Mouse (Mus musculus) olfactory bulb, adult 2 months (tissue): Measurements from ENCODE around the gene Gch1. TPM values are rescaled to one million over a fixed set of nuclear protein-coding genes. Genes with fewer than 3 reads are reported as not detected.

Experiments used
- H3K27ac ChIP-seq: fragments of 200-500 bp; 2 replicates; pipeline ENCODE4 v1.5.1; 2012; ENCODE audit warnings: low read depth, low read length; ENCODE audit not compliant: insufficient read depth
- H3K4me1 ChIP-seq: fragments of 200-500 bp; 2 replicates; pipeline ENCODE4 v1.6.1; 2012; ENCODE audit warnings: low read length; ENCODE audit not compliant: control insufficient read depth, insufficient read depth
- H3K4me3 ChIP-seq: fragments of 200-500 bp; 2 replicates; pipeline ENCODE4 v1.5.1; 2012; ENCODE audit warnings: mild to moderate bottlenecking, low read depth, low read length, moderate library complexity; ENCODE audit not compliant: insufficient read depth
- CTCF ChIP-seq: fragments of 200-500 bp; IDR thresholded peaks from 2 replicates; pipeline ENCODE4 v1.5.1; 2012; ENCODE audit warnings: low read depth, mild to moderate bottlenecking, low read length, moderate library complexity; ENCODE audit not compliant: insufficient read depth
- POLR2A ChIP-seq: fragments of 200-500 bp; IDR thresholded peaks from 2 replicates; pipeline ENCODE4 v1.6.1; 2012; ENCODE audit warnings: mild to moderate bottlenecking, low read depth, low read length, moderate library complexity; ENCODE audit not compliant: insufficient read depth
- WGBS: fragments of 180-500 bp; shearing (Covaris S2); methylation state at CpG from one replicate; pipeline ENCODE4 v1.1.7; 2018; 5-methylcytosine and 5-hydroxymethylcytosine counted together
- polyA plus RNA-seq: library from polyadenylated mRNA; stranded (reverse); fragments of >200 nt; gene quantifications from 2 replicates; pipeline ENCODE4 v1.2.4, GENCODE M21; 2012; ENCODE audit warnings: low replicate concordance; ENCODE audit not compliant: missing spikeins, insufficient read depth, insufficient read length

Gene Gch1
- polyA plus RNA-seq, 1 experiment: not detected

- Histone ChIP-seq H3K27ac (no peak overlapping the region), H3K4me3 (no peak overlapping the region), H3K4me1 (peaks cover 3% of the 10 kb centered on the region; the same call in 1 of the 2 replicates)
- TF ChIP-seq CTCF (no peak), POLR2A (no peak)
- WGBS: 83% methylated on average over 5 of the region's 5 CpGs
Observed at GRCm38 (mm10) chr14:47172073-47172472, 17.1 kb downstream of the Gch1 start.

DNA sequence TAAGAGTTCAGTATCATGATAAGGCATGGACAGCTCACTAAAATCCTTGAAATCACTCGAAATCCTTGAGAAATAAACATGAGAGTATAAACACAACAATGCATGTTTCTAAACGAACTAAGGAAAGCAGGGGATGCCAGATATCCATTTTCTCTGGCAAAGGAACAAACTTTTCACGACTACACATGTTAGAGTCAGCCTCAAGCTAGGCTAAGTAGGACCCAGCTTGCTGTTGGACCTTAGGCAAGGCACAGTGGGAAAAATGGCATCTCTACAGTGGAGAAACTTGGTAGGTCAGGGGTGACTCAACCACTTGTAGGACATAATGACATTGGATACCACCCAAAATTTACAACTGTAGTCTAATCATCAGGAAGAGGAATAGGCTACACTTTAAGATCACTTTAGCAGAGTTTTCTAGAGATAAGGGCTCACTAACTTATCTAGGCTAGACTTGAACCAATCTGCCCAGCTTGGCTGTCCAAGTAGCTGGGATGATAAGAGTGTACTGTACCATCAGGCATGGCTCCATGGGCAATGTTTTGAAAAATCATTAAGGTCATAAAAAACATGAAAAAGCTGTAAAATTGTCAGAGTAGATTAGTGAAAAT lies 18.6 kb downstream of the Gch1 start:
- peaks cover 3% of the 10 kb centered on the region; the same call in 1 of the 2 replicates for H3K4me1 ChIP-seq
- 57% methylated on average over 3 of the region's 3 CpGs for WGBS
- no peak overlapping the region for H3K27ac ChIP-seq
- no peak for TF ChIP-seq CTCF
- H3K4me3 ChIP-seq: no peak overlapping the region

DNA sequence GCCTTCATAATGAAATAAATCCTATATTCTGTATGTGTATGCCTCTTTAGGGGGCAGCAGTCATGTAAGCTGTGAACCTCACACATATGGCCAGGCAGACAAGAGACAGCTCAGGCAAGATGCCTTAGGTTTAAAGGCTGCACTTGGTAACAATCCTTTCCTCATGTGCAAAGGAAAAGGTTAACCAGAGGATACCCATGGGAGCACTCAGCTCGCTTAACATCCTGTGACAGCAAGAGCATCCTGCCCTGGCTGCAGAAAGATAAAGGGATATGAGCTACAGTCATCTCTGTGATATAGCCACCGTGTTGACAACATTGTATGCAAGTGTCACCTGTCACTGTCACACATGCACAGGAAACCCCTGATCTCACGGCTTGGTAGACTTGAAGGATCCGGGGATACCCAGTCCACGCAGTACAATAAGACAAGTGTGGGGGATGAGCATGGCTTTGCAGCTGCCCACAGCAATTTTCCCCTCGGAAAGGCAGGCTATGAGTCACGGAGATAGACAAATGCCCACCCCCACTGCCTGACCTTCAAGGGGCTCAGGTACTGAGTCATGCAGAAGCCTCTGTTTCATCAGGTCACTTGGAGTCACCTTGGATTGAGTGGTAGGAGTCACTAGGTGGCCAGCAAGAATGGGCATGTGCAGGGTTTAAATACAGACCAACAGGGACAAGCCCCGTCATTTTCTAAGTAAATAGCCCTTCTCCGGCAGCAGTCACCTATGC lies 19.4 kb downstream of the Gch1 start:
- no peak overlapping the region for H3K4me3 ChIP-seq
- 77% methylated on average over 9 of the region's 9 CpGs for WGBS
- TF ChIP-seq POLR2A (no peak), CTCF (no peak)

DNA sequence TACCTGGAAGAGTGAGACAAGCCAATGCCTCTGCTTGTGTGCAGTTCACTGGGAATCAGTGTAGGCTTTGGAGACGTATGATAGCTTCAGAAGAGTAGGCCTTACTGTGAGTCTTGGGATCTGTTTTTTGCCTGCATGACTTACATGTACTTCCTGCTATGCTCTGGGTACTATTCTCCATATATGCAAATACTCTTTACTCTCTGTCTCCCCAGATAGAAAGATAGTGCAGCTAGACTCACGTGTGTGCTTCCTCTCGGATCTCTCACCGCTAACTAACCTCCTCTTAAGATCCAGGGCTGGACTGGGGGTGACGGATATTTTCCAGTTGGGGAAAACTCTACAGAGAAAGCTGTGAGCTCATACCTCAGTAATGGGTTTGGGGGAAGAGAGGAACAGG lies 23.5 kb downstream of the Gch1 start:
- no peak for TF ChIP-seq CTCF
- Histone ChIP-seq H3K4me1 (peaks cover 3% of the 10 kb centered on the region; the same call in 1 of the 2 replicates), H3K27ac (no peak overlapping the region), H3K4me3 (no peak overlapping the region)
- 92% methylated on average over 5 of the region's 5 CpGs for WGBS

More for the DNA sequence above, 19.4 kb downstream of the Gch1 start:
- H3K27ac ChIP-seq: no peak overlapping the region
- peaks cover 3% of the 10 kb centered on the region; the same call in 1 of the 2 replicates for H3K4me1 ChIP-seq

GRCm38 (mm10) chr14:47165117-47165516 lies 24.1 kb downstream of the Gch1 start:
- H3K4me1 ChIP-seq: peaks cover 3% of the 10 kb centered on the region; the same call in 1 of the 2 replicates
- H3K4me3 ChIP-seq: no peak overlapping the region
- H3K27ac ChIP-seq: no peak overlapping the region
- TF ChIP-seq CTCF: no peak
- TF ChIP-seq POLR2A: no peak
- WGBS: 91% methylated on average over 5 of the region's 5 CpGs

GRCm38 (mm10) chr14:47161921-47162427 lies 27.2 kb downstream of the Gch1 start:
- Histone ChIP-seq H3K4me3 (no peak overlapping the region), H3K27ac (no peak overlapping the region), H3K4me1 (no peaks in the 10 kb centered on the region)
- TF ChIP-seq CTCF: no peak
- TF ChIP-seq POLR2A: no peak
- 57% methylated on average over 5 of the region's 5 CpGs for WGBS

DNA sequence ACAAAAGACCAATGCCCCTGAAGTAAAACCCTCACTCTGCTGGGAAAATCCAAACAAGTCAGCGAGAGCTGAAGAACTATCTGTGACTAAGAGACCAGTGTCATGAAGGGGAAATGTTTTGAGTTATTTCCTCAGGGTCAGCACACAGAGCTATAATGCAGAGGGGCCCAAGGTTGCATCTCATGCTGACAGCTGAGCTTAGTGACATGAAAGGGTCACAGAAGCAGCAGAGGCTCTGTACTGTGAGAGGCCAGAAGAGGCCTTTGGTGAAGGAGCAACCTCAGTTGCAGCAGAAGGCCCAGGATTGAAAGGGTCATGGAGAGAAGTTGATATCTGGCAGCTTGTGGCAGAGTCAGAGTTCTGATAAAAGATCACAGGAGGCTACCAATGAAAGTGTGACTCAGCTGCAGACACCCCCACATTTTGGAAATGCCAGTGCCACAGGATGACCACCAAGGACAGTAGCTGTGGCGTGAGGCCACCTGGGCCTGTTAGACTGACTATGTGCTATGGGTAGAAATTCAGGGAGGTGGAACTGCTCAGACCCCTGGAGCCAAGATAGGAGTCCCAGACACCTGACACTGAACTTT lies 29.1 kb downstream of the Gch1 start:
- Histone ChIP-seq H3K27ac (no peak overlapping the region), H3K4me3 (no peak overlapping the region), H3K4me1 (no peaks in the 10 kb centered on the region)
- WGBS: 89% methylated on average over 2 of the region's 2 CpGs
- TF ChIP-seq CTCF: no peak
- no peak for TF ChIP-seq POLR2A

- 92% methylated on average over 3 of the region's 3 CpGs for WGBS
- H3K27ac ChIP-seq: no peak overlapping the region
- H3K4me3 ChIP-seq: no peak overlapping the region
- TF ChIP-seq POLR2A (no peak), CTCF (no peak)
- no peaks in the 10 kb centered on the region for H3K4me1 ChIP-seq
Observed at GRCm38 (mm10) chr14:47154303-47154702, 34.9 kb downstream of the Gch1 start.

DNA sequence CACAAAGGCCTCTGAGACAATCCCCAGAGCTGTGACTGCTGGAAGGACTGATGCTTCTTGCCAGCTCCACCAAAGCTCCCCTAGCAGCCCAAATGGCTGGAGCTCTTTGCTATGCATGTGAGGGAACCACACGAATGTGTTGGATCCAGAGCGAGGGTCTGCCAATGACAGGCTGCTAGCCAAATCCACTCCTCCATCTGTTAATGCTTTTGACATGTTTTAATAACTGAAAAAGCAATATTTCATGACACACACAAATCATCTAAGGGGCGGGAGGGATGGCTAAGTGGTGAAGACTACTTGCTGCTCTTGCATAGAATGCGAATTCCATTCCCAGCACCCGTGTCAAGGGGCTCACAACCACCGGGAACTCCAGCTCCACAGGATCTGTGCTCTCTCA lies 37.9 kb downstream of the Gch1 start:
- Histone ChIP-seq H3K4me3 (no peak overlapping the region), H3K4me1 (no peaks in the 10 kb centered on the region), H3K27ac (no peak overlapping the region)
- TF ChIP-seq CTCF: no peak
- no peak for TF ChIP-seq POLR2A
- 92% methylated on average over 6 of the region's 6 CpGs for WGBS
